Mouse (Mus musculus) E14TG2a.4 (cell line): ENCODE results near the gene Rpl11.

Source experiments
- CTCF ChIP-seq: conservative IDR thresholded peaks from 2 replicates; pipeline ENCODE4 v1.5.1; 2014; ENCODE audit warnings: low read length
- NANOG ChIP-seq: IDR thresholded peaks from 2 replicates; pipeline ENCODE4 v1.6.1; 2014; ENCODE audit warnings: borderline replicate concordance, low read length, mixed read lengths

DNA sequence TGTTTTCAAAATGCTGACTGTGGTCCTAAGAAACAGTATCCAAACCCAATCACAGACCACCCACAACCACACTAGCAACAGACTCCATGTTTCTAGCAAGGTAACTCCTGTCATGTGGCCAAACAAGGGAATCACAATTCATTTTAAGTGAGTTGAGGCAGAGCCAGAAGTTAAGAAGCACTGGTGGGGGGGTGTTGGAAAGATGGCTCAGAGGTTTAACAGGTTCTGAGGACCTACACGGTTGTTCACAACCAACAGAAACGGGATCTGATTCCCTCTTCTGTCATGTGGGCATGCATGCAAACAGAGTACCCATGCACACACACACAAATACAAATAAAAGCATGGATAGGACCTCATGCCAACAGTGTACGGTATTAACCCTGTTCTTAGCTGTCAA lies 1.2 kb downstream of the Rpl11 start:
- no peak for TF ChIP-seq CTCF
- TF ChIP-seq NANOG = no peak
